Mouse (Mus musculus) neural tube, embryonic 11.5 days (tissue): ENCODE data around the gene Nsd1. TPM values are rescaled to one million over a fixed set of nuclear protein-coding genes. Genes with fewer than 3 reads are reported as not detected.

ENCODE experiments used
- ATAC-seq: fragments of 200-750 bp; cut with Nextera tagmentation; 2 replicates; pipeline ENCODE4 v1.8.0; 2017; ENCODE audit warnings: moderate number of reproducible peaks, mild to moderate bottlenecking, moderate TSS enrichment, moderate library complexity; ENCODE audit not compliant: insufficient read depth, low FRiP score, low TSS enrichment
- DNase-seq: peaks from one replicate; pipeline ENCODE4 v3.0.0-alpha.2; 2015; ENCODE audit warnings: low spot score
- H3K27ac ChIP-seq: fragments of 300-500 bp; sonication (generic); 2 replicates; pipeline ENCODE4 v1.5.1; 2014; ENCODE audit warnings: low read depth, mild to moderate bottlenecking, low read length
- H3K27me3 ChIP-seq: fragments of 300-500 bp; sonication (generic); 2 replicates; pipeline ENCODE4 v1.6.1; 2014; ENCODE audit warnings: mild to moderate bottlenecking, low read length, mixed read lengths; ENCODE audit not compliant: control insufficient read depth, insufficient read depth
- H3K36me3 ChIP-seq: fragments of 300-500 bp; sonication (generic); 2 replicates; pipeline ENCODE4 v1.6.1; 2014; ENCODE audit warnings: mild to moderate bottlenecking, low read length, moderate library complexity, mixed read lengths; ENCODE audit not compliant: control insufficient read depth, insufficient read depth
- H3K4me1 ChIP-seq: fragments of 300-500 bp; sonication (generic); 2 replicates; pipeline ENCODE4 v1.6.1; 2014; ENCODE audit warnings: low read length, mixed read lengths; ENCODE audit not compliant: control insufficient read depth, insufficient read depth
- H3K4me2 ChIP-seq: fragments of 300-500 bp; sonication (generic); 2 replicates; pipeline ENCODE4 v1.6.1; 2014; ENCODE audit warnings: low read depth, mild to moderate bottlenecking, moderate library complexity
- H3K4me3 ChIP-seq: fragments of 300-500 bp; sonication (generic); 2 replicates; pipeline ENCODE4 v1.5.1; 2014; ENCODE audit warnings: low read depth, low read length
- H3K9ac ChIP-seq: fragments of 300-500 bp; sonication (generic); 2 replicates; pipeline ENCODE4 v1.6.1; 2014; ENCODE audit warnings: mild to moderate bottlenecking, low read length
- H3K9me3 ChIP-seq: fragments of 300-500 bp; sonication (generic); 2 replicates; pipeline ENCODE4 v1.6.1; 2016; ENCODE audit warnings: low read length; ENCODE audit not compliant: control insufficient read depth
- WGBS: fragments of 180-500 bp; shearing (Covaris S2); extraction: QIAGEN DNeasy Blood & Tissue Kit; methylation state at CpG from one replicate; pipeline ENCODE4 v1.1.7; 2014; 5-methylcytosine and 5-hydroxymethylcytosine counted together
- polyA plus RNA-seq: library from polyadenylated mRNA; unstranded; fragments of >200 nt; fragmentation: Nextera tagmentation; extraction: Ambion mirVana; gene quantifications from 2 replicates; pipeline ENCODE4 v1.2.1, GENCODE M21; 2014

The Nsd1 gene
- 68.2 and 69.8 TPM in 2 replicates for polyA plus RNA-seq

- no peaks in the 10 kb centered on the region for H3K36me3 ChIP-seq
- no peak for DNase-seq
- peak within 1 kb of the TSS; percentile 98 for H3K9ac ChIP-seq
- peaks cover 32% of the 10 kb centered on the region for H3K4me1 ChIP-seq
- peak within 1 kb of the TSS; percentile 98 for H3K27ac ChIP-seq
- ATAC-seq: no peak; the same call in 1 of the 2 replicates
- no peaks in the 10 kb centered on the region for H3K9me3 ChIP-seq
- no peaks in the 10 kb centered on the region for H3K27me3 ChIP-seq
- peak within 1 kb of the TSS; percentile 91 for H3K4me2 ChIP-seq
- WGBS: 16% methylated on average over 30 of the region's 31 CpGs
- H3K4me3 ChIP-seq: peak within 1 kb of the TSS; percentile 56
Observed at GRCm38 (mm10) chr13:55209649-55210192, at the start of gene Nsd1. Gene Nsd1 (plus strand): TSS chr13:55209782.

GRCm38 (mm10) chr13:55162365-55162764, 47.2 kb upstream of the Nsd1 start:
- no peak overlapping the region for H3K9ac ChIP-seq
- no peaks in the 10 kb centered on the region for H3K27me3 ChIP-seq
- no peak overlapping the region for H3K27ac ChIP-seq
- no peaks in the 10 kb centered on the region for H3K9me3 ChIP-seq
- no peaks in the 10 kb centered on the region for H3K4me1 ChIP-seq
- H3K4me3 ChIP-seq: no peak overlapping the region
- H3K36me3 ChIP-seq: no peaks in the 10 kb centered on the region
- no peak overlapping the region for H3K4me2 ChIP-seq
- 71% methylated on average over 7 of the region's 7 CpGs for WGBS
- DNase-seq: no peak
- no peak for ATAC-seq

- DNase-seq (no peak), ATAC-seq (no peak)
- H3K4me3 ChIP-seq: no peak overlapping the region
- no peak overlapping the region for H3K4me2 ChIP-seq
- WGBS: 71% methylated on average over 5 of the region's 5 CpGs
- no peaks in the 10 kb centered on the region for H3K4me1 ChIP-seq
- H3K36me3 ChIP-seq: no peaks in the 10 kb centered on the region
- no peak overlapping the region for H3K9ac ChIP-seq
- no peaks in the 10 kb centered on the region for H3K9me3 ChIP-seq
- no peak overlapping the region for H3K27ac ChIP-seq
- no peaks in the 10 kb centered on the region for H3K27me3 ChIP-seq
Observed at GRCm38 (mm10) chr13:55163553-55163952, 46.0 kb upstream of the Nsd1 start.

GRCm38 (mm10) chr13:55165831-55166339, 43.7 kb upstream of the Nsd1 start:
- WGBS: 92% methylated on average over 16 of the region's 16 CpGs
- Histone ChIP-seq H3K9ac (no peak overlapping the region), H3K36me3 (no peaks in the 10 kb centered on the region), H3K4me2 (no peak overlapping the region), H3K9me3 (no peaks in the 10 kb centered on the region), H3K4me3 (no peak overlapping the region), H3K4me1 (no peaks in the 10 kb centered on the region), H3K27ac (no peak overlapping the region), H3K27me3 (no peaks in the 10 kb centered on the region)
- no peak for DNase-seq
- ATAC-seq: no peak

- no peak overlapping the region for H3K4me3 ChIP-seq
- 89% methylated on average over 32 of the region's 32 CpGs for WGBS
- peaks cover 7% of the 10 kb centered on the region for H3K4me1 ChIP-seq
- H3K27me3 ChIP-seq: no peaks in the 10 kb centered on the region
- H3K36me3 ChIP-seq: no peaks in the 10 kb centered on the region
- no peak overlapping the region for H3K27ac ChIP-seq
- no peak for ATAC-seq
- no peaks in the 10 kb centered on the region for H3K9me3 ChIP-seq
- DNase-seq: no peak
- H3K9ac ChIP-seq: no peak overlapping the region
- no peak overlapping the region for H3K4me2 ChIP-seq
Observed at GRCm38 (mm10) chr13:55166806-55167725, 42.5 kb upstream of the Nsd1 start.

- H3K27me3 ChIP-seq: 0 out of 2 replicates have a peak, but pooled peaks cover 2% of the 10 kb centered on the region
- no peaks in the 10 kb centered on the region for H3K9me3 ChIP-seq
- H3K9ac ChIP-seq: no peak overlapping the region
- H3K4me2 ChIP-seq: no peak overlapping the region
- peaks cover 11% of the 10 kb centered on the region for H3K4me1 ChIP-seq
- no peak overlapping the region for H3K27ac ChIP-seq
- no peaks in the 10 kb centered on the region for H3K36me3 ChIP-seq
- ATAC-seq: no peak
- no peak for DNase-seq
- H3K4me3 ChIP-seq: no peak overlapping the region
- WGBS: 84% methylated on average over 11 of the region's 11 CpGs
Observed at GRCm38 (mm10) chr13:55167798-55168197, 41.8 kb upstream of the Nsd1 start.

- Histone ChIP-seq H3K27me3 (0 out of 2 replicates have a peak, but pooled peaks cover 2% of the 10 kb centered on the region), H3K4me2 (no peak overlapping the region), H3K9ac (no peak overlapping the region), H3K36me3 (no peaks in the 10 kb centered on the region), H3K9me3 (no peaks in the 10 kb centered on the region), H3K27ac (no peak overlapping the region), H3K4me3 (no peak overlapping the region), H3K4me1 (peaks cover 11% of the 10 kb centered on the region)
- WGBS: 93% methylated on average over 5 of the region's 5 CpGs
- DNase-seq (no peak), ATAC-seq (no peak)
Observed at GRCm38 (mm10) chr13:55168255-55168654, 41.3 kb upstream of the Nsd1 start.

- H3K4me1 ChIP-seq: peaks cover 11% of the 10 kb centered on the region
- peak; percentile 63 for DNase-seq
- 0 out of 2 replicates have a peak, but pooled peaks cover 2% of the 10 kb centered on the region for H3K27me3 ChIP-seq
- no peak overlapping the region for H3K4me2 ChIP-seq
- no peaks in the 10 kb centered on the region for H3K36me3 ChIP-seq
- no peak overlapping the region for H3K4me3 ChIP-seq
- peak; percentile 66 for ATAC-seq
- 60% methylated on average over 13 of the region's 13 CpGs for WGBS
- H3K27ac ChIP-seq: 0 out of 2 replicates have a peak overlapping the region, but pooled peaks have one; percentile 1
- H3K9ac ChIP-seq: no peak overlapping the region
- no peaks in the 10 kb centered on the region for H3K9me3 ChIP-seq
Observed at GRCm38 (mm10) chr13:55168958-55169369, 40.6 kb upstream of the Nsd1 start.
